Mouse (Mus musculus): ENCODE measurements at regions not wholly inside any gene's neighbourhood (a gene's known extent, or its start where the extent isn't known, plus 50 kb on each side); places are given as distances from the start of the nearest gene placed in this dataset.

DNA sequence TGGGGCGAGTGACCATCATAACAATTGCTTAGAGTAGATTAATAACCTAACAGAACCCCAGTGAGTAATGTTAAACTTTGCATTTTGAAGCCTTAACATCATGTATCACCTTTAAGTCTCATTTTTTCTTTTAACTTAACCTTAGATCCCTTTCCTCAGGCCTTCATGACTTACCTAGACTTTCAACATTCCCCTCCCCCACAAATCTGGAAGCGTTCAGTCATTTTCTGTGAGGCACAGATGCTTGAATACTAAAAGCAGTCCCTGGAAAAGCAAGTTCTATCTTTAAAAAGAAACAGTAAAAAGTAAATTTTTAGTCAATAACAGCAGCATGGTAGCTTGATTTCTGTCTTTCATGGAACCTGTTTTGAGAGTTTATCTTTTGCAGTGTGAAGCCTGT, 171.3 kb upstream of the Fggy start:
- no peak for TF ChIP-seq CTCF (IDR thresholded peaks at IDR 0.05; ENCODE audit: insufficient read depth, low read depth, low read length)
- no peak for TF ChIP-seq POLR2A (IDR thresholded peaks at IDR 0.05; ENCODE audit: insufficient read depth, low read depth, low read length)

All from olfactory bulb, adult 2 months (tissue).